Mouse (Mus musculus) brain, embryonic 14.5 days (tissue): ENCODE data around the gene Sdk1. TPM values are rescaled to one million over a fixed set of nuclear protein-coding genes. Genes with fewer than 3 reads are reported as not detected.

Experiments used
- DNase-seq: peaks from one replicate; pipeline ENCODE4 v3.0.0-alpha.2; 2011; ENCODE audit warnings: low read depth
- CTCF ChIP-seq: fragments of 200-500 bp; IDR thresholded peaks from 2 replicates; pipeline ENCODE4 v1.5.1; 2012; ENCODE audit warnings: inconsistent platforms, mild to moderate bottlenecking, moderate library complexity, borderline replicate concordance; ENCODE audit not compliant: insufficient read depth, insufficient read length; ENCODE audit errors: extremely low read depth
- POLR2A ChIP-seq: fragments of 200-500 bp; IDR thresholded peaks from 2 replicates; pipeline ENCODE4 v1.6.1; 2012; ENCODE audit warnings: mild to moderate bottlenecking, inconsistent platforms, borderline replicate concordance; ENCODE audit not compliant: poor library complexity, insufficient read depth, insufficient read length, severe bottlenecking; ENCODE audit errors: extremely low read depth
- polyA plus RNA-seq: library from polyadenylated mRNA; depleted of rRNA; stranded (reverse); fragments of >200 nt; gene quantifications from 2 replicates; pipeline ENCODE4 v1.2.3, GENCODE M21; 2012

Sdk1 gene
- polyA plus RNA-seq, 1 experiment = 7.3 TPM

DNA sequence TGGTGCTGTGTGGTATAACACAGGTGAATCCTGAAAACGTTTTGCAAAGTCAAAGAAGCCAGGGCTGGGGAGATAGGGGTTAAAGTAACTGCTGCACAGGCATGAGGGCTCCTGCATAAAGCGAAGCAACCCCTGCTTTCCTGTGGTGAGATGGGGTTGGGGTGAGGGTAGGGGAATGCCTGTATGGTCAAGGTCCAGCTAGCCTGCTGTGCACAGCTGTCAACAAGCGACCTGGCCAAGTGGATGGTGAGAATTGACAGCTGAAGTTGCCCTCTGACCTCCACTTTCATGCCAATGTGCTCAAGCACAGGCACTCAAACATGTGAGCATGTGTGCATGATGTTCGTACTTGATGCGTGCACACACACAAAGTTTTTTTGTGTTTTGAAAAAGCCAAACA is 639.4 kb downstream of the Sdk1 start:
- no peak for DNase-seq
- TF ChIP-seq POLR2A = no peak
- no peak for TF ChIP-seq CTCF

DNA sequence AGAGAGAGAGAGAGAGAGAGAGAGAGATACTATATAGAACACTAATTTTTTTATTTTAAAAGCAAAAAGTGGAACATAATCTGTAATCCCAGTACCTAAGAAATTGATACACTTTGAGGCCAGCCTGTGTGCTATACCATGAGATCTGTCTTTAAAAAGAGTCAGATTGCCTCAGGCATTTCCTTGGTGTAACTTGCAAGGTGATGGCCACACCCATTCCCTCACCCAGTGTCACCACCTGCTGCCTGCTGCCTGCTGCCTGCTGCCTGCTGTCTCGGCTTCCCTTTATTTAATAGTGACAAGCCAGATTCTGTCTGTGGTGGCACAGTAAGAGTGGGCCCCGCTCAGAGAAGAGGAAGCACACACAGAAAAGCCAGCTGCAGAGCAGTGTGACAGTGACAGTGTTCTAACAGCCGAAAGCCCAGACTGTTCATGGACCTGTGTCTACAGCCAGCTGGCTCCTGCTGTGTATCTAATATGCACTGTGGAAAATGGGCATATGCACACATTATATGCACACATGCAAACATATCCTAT is 642.9 kb downstream of the Sdk1 start:
- peak; percentile 46 for DNase-seq
- TF ChIP-seq POLR2A (no peak), CTCF (no peak)

DNA sequence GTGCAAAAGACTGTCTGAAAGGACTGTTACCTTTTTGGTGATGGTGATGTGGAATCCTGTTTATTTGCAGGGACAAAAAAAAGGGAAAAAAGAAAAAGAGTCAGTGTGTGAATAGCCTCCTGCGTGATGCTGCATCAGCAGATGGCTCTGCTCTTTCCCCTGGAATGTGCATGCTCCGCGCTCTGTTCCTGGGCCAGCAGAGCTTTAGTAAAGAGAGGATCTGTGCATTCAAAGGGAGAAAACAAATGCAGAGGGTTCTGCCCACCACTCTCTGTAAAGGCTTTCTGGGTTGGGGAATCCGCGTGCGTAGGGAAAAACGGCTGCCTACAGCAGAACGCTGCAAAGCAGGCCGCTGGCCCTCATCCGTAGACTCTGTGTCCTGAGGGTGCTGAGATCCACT is 644.7 kb downstream of the Sdk1 start:
- TF ChIP-seq POLR2A (no peak), CTCF (no peak)
- DNase-seq = peak; percentile 71

DNA sequence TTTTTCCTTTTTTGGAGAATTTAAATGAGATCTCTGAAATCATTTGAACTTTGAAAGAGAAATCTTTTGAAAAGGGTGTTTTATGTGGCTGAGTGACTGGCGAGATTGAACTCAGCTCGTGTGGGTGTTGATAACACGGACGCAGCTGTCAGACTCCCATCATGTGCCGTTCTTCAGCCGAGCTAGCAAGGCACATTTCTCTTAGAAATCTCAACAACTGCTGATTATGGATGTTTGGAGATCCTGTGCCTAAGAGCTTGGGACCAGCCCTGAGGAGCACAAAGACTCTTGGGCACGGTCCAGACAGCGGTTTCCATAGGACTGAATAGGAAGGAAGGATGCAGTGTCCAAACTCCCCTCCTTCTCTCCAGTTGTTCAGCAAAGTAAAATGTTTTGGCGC is 648.5 kb downstream of the Sdk1 start:
- TF ChIP-seq POLR2A (no peak), CTCF (no peak)
- DNase-seq = peak; percentile 69

DNA sequence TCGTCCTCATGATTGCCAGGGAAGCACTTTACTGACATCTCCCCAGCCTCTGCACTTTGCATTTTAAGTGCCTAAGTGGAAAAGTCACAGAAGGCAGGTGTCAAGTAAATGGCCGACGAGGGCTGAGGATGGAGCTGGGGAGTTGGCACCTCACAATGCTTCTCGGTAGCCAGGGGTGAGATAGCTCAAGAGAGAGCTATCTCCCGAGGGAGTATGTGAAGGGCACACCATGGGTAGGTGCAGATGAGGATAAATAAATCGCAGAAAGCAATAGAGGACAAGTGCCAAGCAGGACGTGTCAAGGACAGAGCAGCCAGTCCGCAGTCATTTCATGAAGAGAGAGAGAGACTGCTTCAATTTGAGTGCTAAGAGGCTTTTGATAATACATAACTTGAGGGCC is 655.1 kb downstream of the Sdk1 start:
- TF ChIP-seq CTCF (no peak), POLR2A (no peak)
- DNase-seq = no peak

DNA sequence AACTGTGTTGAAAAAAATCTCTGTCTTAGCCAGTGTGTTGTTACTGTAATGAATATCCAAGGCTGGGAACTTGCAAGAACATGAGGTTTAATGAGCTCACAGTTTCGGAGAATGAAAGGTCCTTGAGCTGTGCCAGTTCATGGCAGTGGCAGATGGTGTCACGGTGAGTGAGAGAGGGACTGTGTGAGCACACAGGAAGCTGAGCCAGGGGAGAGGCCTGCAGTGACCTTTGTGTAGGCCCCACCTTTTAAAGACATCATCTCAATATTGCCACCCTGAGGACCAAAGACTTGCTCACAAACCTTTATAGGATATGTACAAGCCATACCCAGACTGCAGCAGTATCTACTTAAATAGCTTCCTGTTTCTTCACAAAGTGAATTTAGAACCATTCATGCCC is 656.2 kb downstream of the Sdk1 start:
- no peak for DNase-seq
- TF ChIP-seq POLR2A (no peak), CTCF (no peak)

DNA sequence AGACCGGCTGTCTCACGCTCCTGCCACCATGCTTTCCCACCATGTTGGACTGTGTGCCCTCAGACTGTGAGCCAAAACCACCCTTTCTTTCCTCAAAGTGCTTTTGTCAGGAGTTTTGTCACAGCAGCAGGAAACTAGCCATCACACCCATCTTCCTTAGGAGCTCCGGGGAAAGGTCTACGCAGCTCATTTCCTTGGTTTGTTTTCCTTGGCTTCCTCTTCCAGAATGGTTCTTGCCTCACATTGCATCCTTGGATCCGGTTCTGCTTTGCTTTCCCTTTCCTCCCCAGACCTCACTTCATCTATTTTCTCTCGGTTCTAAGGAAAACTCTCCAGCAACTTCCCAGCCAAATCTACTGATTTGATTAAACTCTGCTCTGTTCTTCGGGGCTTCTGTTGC is 658.5 kb downstream of the Sdk1 start:
- no peak for DNase-seq
- TF ChIP-seq CTCF = no peak
- no peak for TF ChIP-seq POLR2A

DNA sequence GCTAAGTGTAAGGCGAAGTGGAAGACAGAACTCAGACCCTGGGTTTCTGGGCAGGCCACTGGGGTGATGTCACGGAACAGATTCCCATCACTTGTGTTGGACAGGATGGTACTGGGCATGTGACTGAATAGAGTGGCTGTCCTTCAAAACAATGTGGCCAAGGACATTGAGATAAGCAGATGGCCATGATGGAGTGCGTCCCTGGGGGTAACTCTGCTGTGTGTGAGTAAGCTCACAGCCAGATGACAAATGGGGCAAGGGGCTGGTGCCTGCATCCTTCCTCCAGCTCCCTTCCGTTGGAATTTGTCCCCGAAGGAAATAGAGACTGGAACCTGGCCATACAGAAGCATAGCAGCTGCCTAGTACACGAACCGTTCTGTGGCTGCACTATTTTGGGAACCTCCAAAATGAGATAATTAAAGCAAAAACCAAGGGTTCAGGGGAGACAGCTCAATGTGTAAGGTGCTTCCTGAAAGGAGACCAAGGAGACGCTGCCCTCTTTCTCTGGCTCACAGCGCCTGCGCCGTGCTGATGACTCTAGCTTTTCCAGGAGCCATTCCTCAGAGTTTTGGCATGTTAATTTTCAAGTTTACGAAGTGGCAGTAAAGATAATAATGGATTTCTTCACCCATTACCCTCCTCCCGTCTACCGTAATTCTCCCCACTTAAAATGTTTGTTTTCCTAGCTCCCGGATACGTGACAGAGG is 661.4 kb downstream of the Sdk1 start:
- no peak for DNase-seq
- TF ChIP-seq POLR2A = no peak
- TF ChIP-seq CTCF = no peak

DNA sequence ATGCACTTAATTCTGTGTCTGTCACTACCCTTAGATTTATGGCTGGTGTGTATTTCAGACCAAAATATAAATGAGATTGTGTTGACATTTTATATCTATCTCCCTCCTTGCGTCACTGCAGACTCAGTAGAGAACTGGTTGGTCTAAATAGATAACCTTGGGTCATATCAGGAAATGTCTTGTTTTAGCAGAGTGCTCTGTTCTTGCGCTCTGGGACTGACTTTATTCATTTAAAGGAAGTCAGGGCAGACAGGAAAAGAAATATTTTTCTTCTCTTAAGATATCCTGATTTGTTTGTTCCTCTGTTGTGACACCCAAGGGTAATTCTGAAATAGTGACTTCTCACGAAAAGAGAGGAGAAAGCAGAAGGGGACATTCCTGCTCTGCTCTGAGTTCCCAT is 669.2 kb downstream of the Sdk1 start:
- DNase-seq = no peak
- no peak for TF ChIP-seq POLR2A
- TF ChIP-seq CTCF = no peak

DNA sequence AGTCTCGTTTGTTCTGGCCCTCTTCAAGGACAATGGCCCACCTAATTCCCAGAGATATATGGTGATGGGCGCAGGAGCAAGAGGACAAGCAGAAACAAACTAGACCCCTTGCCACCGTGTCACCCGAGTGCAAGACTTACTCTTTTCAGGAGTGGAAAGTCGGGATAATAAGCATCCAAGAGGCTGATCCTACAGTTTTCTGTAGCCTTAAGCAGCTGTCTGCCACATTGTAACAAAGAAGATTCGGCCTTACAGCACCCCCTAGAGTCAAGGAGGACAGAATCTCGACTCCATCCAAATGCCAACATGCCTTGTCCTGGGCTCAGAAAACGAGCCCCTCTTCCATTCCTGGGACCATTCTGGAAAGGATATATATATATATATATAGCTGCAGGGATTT is 669.6 kb downstream of the Sdk1 start:
- DNase-seq = no peak
- peak; percentile 33; the same call in 1 of the 2 replicates for TF ChIP-seq CTCF
- no peak for TF ChIP-seq POLR2A

DNA sequence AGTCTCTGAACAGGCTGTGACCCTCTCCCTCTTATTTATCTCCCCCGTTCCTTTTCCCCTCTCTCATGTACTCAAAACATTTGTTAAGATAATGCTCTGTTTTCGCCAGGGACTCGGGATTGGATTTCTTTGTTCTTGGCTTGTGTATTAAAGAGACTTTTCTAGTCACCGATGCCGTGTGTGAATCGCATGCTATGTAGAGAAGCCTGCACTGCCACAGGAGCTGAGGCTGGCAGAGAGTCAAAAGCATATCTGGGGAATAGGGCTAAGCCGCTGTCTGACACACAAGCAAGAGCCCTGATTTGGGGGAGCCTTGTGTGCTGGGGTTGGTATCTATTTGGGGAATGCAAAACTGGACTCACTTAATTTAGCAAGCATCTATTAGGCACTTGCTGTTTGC is 671.6 kb downstream of the Sdk1 start:
- TF ChIP-seq CTCF = no peak
- TF ChIP-seq POLR2A = no peak
- DNase-seq = peak; percentile 73

DNA sequence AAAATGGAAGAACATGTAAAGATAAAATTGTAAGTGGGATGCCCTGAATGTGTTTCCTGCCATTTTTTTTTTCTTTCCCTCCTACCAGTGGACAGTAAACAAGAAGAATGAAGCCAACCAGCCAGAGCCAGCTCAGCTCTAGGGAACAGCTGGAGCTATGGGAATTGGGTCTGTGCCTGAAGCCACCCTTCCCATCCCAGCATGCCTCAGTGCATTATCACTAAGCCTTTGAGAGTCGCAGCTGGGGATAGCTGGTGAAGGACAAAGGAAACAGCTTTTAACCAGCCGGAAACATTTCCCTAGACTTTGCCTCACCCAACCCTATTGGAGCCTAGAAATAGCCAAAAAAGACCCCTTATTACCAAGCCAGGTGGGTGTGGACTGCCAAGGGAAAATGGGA is 675.7 kb downstream of the Sdk1 start:
- TF ChIP-seq CTCF = no peak
- TF ChIP-seq POLR2A = no peak
- peak; percentile 66 for DNase-seq
